Comparison of ENCODE assay signal across 20 mouse cellular contexts in the genomic region with DNA sequence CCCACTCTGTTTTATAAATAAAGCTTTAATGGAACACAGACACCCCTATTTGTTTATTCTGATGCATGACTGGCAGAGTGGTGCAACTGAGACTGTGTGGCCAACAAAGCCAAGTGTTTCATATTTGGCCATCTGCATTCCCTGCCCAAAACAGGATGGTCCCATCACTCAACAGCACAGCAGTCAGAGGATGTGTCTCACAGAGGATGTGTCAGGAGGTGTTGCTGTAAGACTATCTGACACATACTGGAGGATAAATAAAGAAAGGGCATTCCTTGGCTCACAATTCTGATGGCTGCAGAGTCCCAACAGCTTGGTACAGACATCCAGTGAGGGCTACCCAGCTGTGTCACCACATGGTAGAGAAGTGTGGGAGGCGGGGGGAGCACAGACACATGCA. TPM values are rescaled to one million over a fixed set of nuclear protein-coding genes. Genes with fewer than 3 reads are reported as not detected.
DNase-seq lines count a peak whose midpoint lies in the region; ATAC-seq and TF ChIP-seq lines count a peak whose summit lies in the region.
"Had no signal": no experiment of that assay in that cellular context is flagged by ENCODE, and none has a peak within 500 bp of the region (broad histone marks: within the 10 kb centered on the region; RNA-seq: fewer than 3 reads in every experiment).

No protein-coding gene starts in this region.

- TF ChIP-seq EP300 in lung, postnatal 0 days (IDR thresholded peaks at IDR 0.05) = peak; percentile 77

- TF ChIP-seq CTCF in lung, postnatal 0 days (IDR thresholded peaks at IDR 0.05) = no peak

- peaks cover 14% of the 10 kb centered on the region for H3K36me3 ChIP-seq in hindbrain, embryonic 12.5 days
- H3K36me3 ChIP-seq in hindbrain, embryonic 13.5 days = peaks cover 17% of the 10 kb centered on the region
- H3K36me3 ChIP-seq in embryonic facial prominence, embryonic 15.5 days = peaks cover 9% of the 10 kb centered on the region
- no peaks in the 10 kb centered on the region for H3K36me3 ChIP-seq in lung, postnatal 0 days (ENCODE audit: insufficient read depth, low read length)

- ATAC-seq in hindbrain, embryonic 12.5 days (ENCODE audit: low FRiP score) = no peak
- no peak for ATAC-seq in hindbrain, embryonic 13.5 days (ENCODE audit: low FRiP score)
- no peak; the same call in 1 of the 2 replicates for ATAC-seq in embryonic facial prominence, embryonic 15.5 days (ENCODE audit: insufficient number of reproducible peaks, low FRiP score, low TSS enrichment, low read depth)
- ATAC-seq in lung, postnatal 0 days = peak; percentile 85
- ATAC-seq: activated CD4-positive, CD25-positive, alpha-beta regulatory T cell, adult 4 months; forebrain, embryonic 13.5 days; forebrain, postnatal 0 days; hindbrain, embryonic 16.5 days; Patski had no signal

- DNase-seq in lung, postnatal 0 days (ENCODE audit: low spot score) = peak; percentile 78
- DNase-seq in lung, postnatal 36 days = peak; percentile 67
- DNase-seq in thymus, postnatal 36 days = no peak
- DNase-seq in right cerebral cortex, postnatal 25 days = no peak
- no peak for DNase-seq in left cerebral cortex, adult 8-10 months (ENCODE audit: low spot score in 2 of 2)
- DNase-seq: adrenal gland, postnatal 14 days; cerebellum, adult 2 months; cerebellum, postnatal 10 days; forebrain, postnatal 0 days; gastrocnemius, postnatal 25 days had no signal

- no peak overlapping the region for H3K4me2 ChIP-seq in hindbrain, embryonic 12.5 days (replicated peaks)
- no peak overlapping the region for H3K4me2 ChIP-seq in hindbrain, embryonic 13.5 days
- no peak overlapping the region for H3K4me2 ChIP-seq in embryonic facial prominence, embryonic 15.5 days (replicated peaks)
- H3K4me2 ChIP-seq in lung, postnatal 0 days (replicated peaks; ENCODE audit: low read depth, low read length) = no peak overlapping the region
- H3K4me2 ChIP-seq: forebrain, embryonic 13.5 days; heart, embryonic 12.5 days had no signal

- H3K27ac ChIP-seq in hindbrain, embryonic 12.5 days = no peak overlapping the region
- no peak overlapping the region for H3K27ac ChIP-seq in hindbrain, embryonic 13.5 days
- 0 out of 2 replicates have a peak overlapping the region, but pooled peaks have one; percentile 58 for H3K27ac ChIP-seq in embryonic facial prominence, embryonic 15.5 days (replicated peaks)
- no peak overlapping the region for H3K27ac ChIP-seq in lung, postnatal 0 days (ENCODE audit: low read length)
- H3K27ac ChIP-seq: forebrain, embryonic 13.5 days; hindbrain, embryonic 10.5 days had no signal

- peaks cover 1% of the 10 kb centered on the region for H3K4me1 ChIP-seq in hindbrain, embryonic 12.5 days
- H3K4me1 ChIP-seq in hindbrain, embryonic 13.5 days (replicated peaks) = peaks cover 5% of the 10 kb centered on the region
- peaks cover under 1% of the 10 kb centered on the region for H3K4me1 ChIP-seq in embryonic facial prominence, embryonic 15.5 days
- no peaks in the 10 kb centered on the region for H3K4me1 ChIP-seq in lung, postnatal 0 days (ENCODE audit: insufficient read depth, low read depth, low read length)

- 71% methylated on average over 1 of the region's 1 CpGs for WGBS in hindbrain, embryonic 12.5 days
- 80% methylated on average over 1 of the region's 1 CpGs for WGBS in hindbrain, embryonic 13.5 days
- 65% methylated on average over 1 of the region's 1 CpGs for WGBS in embryonic facial prominence, embryonic 15.5 days
- WGBS in lung, postnatal 0 days = 100% methylated on average over 1 of the region's 1 CpGs

- H3K9me3 ChIP-seq in hindbrain, embryonic 12.5 days (replicated peaks) = no peaks in the 10 kb centered on the region
- H3K9me3 ChIP-seq in hindbrain, embryonic 13.5 days = no peaks in the 10 kb centered on the region
- H3K9me3 ChIP-seq in embryonic facial prominence, embryonic 15.5 days (replicated peaks) = no peaks in the 10 kb centered on the region
- H3K9me3 ChIP-seq in lung, postnatal 0 days (ENCODE audit: low read length) = no peaks in the 10 kb centered on the region
- H3K9me3 ChIP-seq: forebrain, embryonic 13.5 days; heart, embryonic 12.5 days; hindbrain, embryonic 10.5 days had no signal

- no peaks in the 10 kb centered on the region for H3K27me3 ChIP-seq in hindbrain, embryonic 12.5 days
- no peaks in the 10 kb centered on the region for H3K27me3 ChIP-seq in hindbrain, embryonic 13.5 days
- H3K27me3 ChIP-seq in embryonic facial prominence, embryonic 15.5 days = no peaks in the 10 kb centered on the region
- H3K27me3 ChIP-seq in lung, postnatal 0 days (replicated peaks; ENCODE audit: insufficient read depth, low read length) = no peaks in the 10 kb centered on the region
- H3K27me3 ChIP-seq: CH12.LX; forebrain, embryonic 13.5 days; heart, embryonic 12.5 days; Patski had no signal

- 0 out of 2 replicates have a peak overlapping the region, but pooled peaks have one; percentile 24 for H3K9ac ChIP-seq in hindbrain, embryonic 12.5 days
- no peak overlapping the region for H3K9ac ChIP-seq in hindbrain, embryonic 13.5 days
- H3K9ac ChIP-seq in embryonic facial prominence, embryonic 15.5 days = no peak overlapping the region
- no peak overlapping the region for H3K9ac ChIP-seq in lung, postnatal 0 days (replicated peaks; ENCODE audit: low read depth)
- H3K9ac ChIP-seq: forebrain, embryonic 13.5 days; forebrain, postnatal 0 days; heart, embryonic 12.5 days had no signal

- H3K4me3 ChIP-seq in hindbrain, embryonic 12.5 days = no peak overlapping the region
- no peak overlapping the region for H3K4me3 ChIP-seq in hindbrain, embryonic 13.5 days
- no peak overlapping the region for H3K4me3 ChIP-seq in embryonic facial prominence, embryonic 15.5 days (replicated peaks)
- no peak overlapping the region for H3K4me3 ChIP-seq in lung, postnatal 0 days (ENCODE audit: low read depth, low read length)
- H3K4me3 ChIP-seq: forebrain, embryonic 13.5 days; heart, embryonic 12.5 days; hindbrain, embryonic 10.5 days had no signal

RNA-seq across cellular contexts. Expression of a gene that starts 6.2 kb away (rescaled TPM):
- polyA plus RNA-seq in hindbrain, embryonic 12.5 days (2016; fragmentation: Nextera tagmentation; extraction: Ambion mirVana) = 9.3 and 10.7 TPM in 2 replicates
- polyA plus RNA-seq in hindbrain, embryonic 13.5 days (2015; fragmentation: Nextera tagmentation; extraction: Ambion mirVana) = 5.4 and 5.9 TPM in 2 replicates
- polyA plus RNA-seq in embryonic facial prominence, embryonic 15.5 days (2015; fragmentation: Nextera tagmentation; extraction: Ambion mirVana) = 8.0 and 8.3 TPM in 2 replicates
- 4.2 and 5.6 TPM in 2 replicates for polyA plus RNA-seq in lung, postnatal 0 days (2015; fragmentation: Nextera tagmentation; extraction: Ambion mirVana)
- 1 to 10 TPM; 4.7 to 5.4 (median 5.3) TPM for total RNA-seq in left cerebral cortex, adult 8-10 months (2022)

RNA-seq across cellular contexts. Expression of a gene that starts 40.7 kb away (rescaled TPM):
- 93.6 and 107 TPM in 2 replicates for polyA plus RNA-seq in hindbrain, embryonic 12.5 days (2016; fragmentation: Nextera tagmentation; extraction: Ambion mirVana)
- 104 TPM in 2 replicates for polyA plus RNA-seq in hindbrain, embryonic 13.5 days (2015; fragmentation: Nextera tagmentation; extraction: Ambion mirVana)
- 105 and 110 TPM in 2 replicates for polyA plus RNA-seq in embryonic facial prominence, embryonic 15.5 days (2015; fragmentation: Nextera tagmentation; extraction: Ambion mirVana)
- 94.0 and 94.2 TPM in 2 replicates for polyA plus RNA-seq in lung, postnatal 0 days (2015; fragmentation: Nextera tagmentation; extraction: Ambion mirVana)
- total RNA-seq in left cerebral cortex, adult 8-10 months (2022) = 10 to 100 TPM; 15.0 to 17.3 (median 16.7) TPM

Comparison
In these comparisons a context has a peak if more than half of its experiments do, and no peak if none do; other contexts are left out.
1. DNase-seq: peak in lung, postnatal 0 days (single experiment) and lung, postnatal 36 days (single experiment); none in thymus, postnatal 36 days (0 of 2), right cerebral cortex, postnatal 25 days (single experiment) and left cerebral cortex, adult 8-10 months (0 of 2).